Mouse (Mus musculus) heart, embryonic 10.5 days (tissue): ENCODE measurements at regions not wholly inside any gene's neighbourhood (a gene's known extent, or its start where the extent isn't known, plus 50 kb on each side); places are given as distances from the start of the nearest gene placed in this dataset.

Source experiments
- DNase-seq: peaks from one replicate; pipeline ENCODE4 v3.0.0-alpha.2; 2017; ENCODE audit warnings: low spot score
- H3K27ac ChIP-seq: fragments of 300-500 bp; sonication (generic); 2 replicates; pipeline ENCODE4 v1.5.1; 2016; ENCODE audit warnings: mild to moderate bottlenecking
- H3K27me3 ChIP-seq: fragments of 300-500 bp; sonication (generic); 2 replicates; pipeline ENCODE4 v1.6.1; 2016; ENCODE audit warnings: mild to moderate bottlenecking; ENCODE audit not compliant: poor library complexity, insufficient read depth, severe bottlenecking
- H3K36me3 ChIP-seq: fragments of 300-500 bp; sonication (generic); 2 replicates; pipeline ENCODE4 v1.6.1; 2016; ENCODE audit warnings: mild to moderate bottlenecking, moderate library complexity
- H3K4me1 ChIP-seq: fragments of 300-500 bp; sonication (generic); 2 replicates; pipeline ENCODE4 v1.6.1; 2016; ENCODE audit warnings: mild to moderate bottlenecking
- H3K4me3 ChIP-seq: fragments of 300-500 bp; sonication (generic); 2 replicates; pipeline ENCODE4 v1.5.1; 2016; ENCODE audit warnings: mild to moderate bottlenecking, moderate library complexity
- H3K9me3 ChIP-seq: fragments of 300-500 bp; sonication (generic); 2 replicates; pipeline ENCODE4 v1.6.1; 2016; ENCODE audit warnings: mild to moderate bottlenecking, moderate library complexity
- WGBS: fragments of 180-500 bp; shearing (Covaris S2); methylation state at CpG from one replicate; pipeline ENCODE4 v1.1.7; 2016; 5-methylcytosine and 5-hydroxymethylcytosine counted together

DNA sequence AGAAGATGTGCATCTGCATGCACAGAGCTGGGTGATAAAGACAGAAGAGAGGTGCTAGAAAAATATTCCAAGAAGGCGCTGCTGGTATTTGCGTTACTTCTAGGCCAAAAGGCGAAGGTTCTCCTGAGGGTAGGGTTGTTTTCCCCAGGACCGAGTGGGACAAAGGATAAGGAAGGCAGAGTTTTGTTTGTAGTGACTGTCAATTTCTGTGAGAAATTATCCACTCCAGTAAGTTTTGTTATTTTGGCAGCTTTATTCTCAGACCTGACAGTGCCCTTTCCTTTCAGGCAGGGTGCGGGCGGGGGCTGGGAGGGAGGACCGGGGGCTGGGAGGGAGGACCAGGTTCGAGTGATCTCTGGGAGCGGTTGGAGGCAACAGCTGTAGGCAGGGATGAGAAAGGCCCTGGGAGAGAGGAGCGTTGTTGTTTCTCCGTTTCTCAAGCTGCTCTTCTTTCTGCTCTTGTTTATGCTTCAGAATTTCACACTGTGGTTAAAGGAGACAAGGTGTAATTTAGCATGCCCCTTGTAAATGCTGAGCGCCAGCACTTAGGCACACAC is 211.2 kb upstream of the Cited2 start:
- WGBS: 48% methylated on average over 12 of the region's 12 CpGs
- H3K36me3 ChIP-seq: no peaks in the 10 kb centered on the region
- H3K4me3 ChIP-seq: no peak overlapping the region
- H3K27me3 ChIP-seq: no peaks in the 10 kb centered on the region
- peak overlapping the region; percentile 29; the same call in 1 of the 2 replicates for H3K27ac ChIP-seq
- no peaks in the 10 kb centered on the region for H3K9me3 ChIP-seq
- no peak for DNase-seq
- peaks cover 6% of the 10 kb centered on the region; the same call in 1 of the 2 replicates for H3K4me1 ChIP-seq

DNA sequence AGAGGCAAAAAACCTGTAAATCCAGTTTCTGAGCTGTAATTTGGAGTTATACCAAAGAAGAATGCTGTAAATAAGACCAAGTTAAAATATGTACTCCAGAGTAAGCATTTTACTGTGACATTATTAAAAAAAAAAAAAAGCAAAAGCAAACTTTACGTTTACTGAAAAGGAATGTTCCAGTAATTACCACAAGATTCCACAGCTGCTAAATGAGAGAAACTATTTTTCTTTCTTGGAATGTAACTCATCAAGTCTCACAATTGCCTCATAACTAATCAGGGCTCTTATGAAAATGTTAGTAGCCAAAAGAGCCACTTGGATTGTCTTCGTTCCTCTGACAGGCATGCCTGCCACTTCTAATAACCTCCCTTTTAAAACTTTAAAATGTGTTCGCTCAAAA is 210.5 kb upstream of the Cited2 start:
- 78% methylated on average over 3 of the region's 3 CpGs for WGBS
- peaks cover 6% of the 10 kb centered on the region; the same call in 1 of the 2 replicates for H3K4me1 ChIP-seq
- H3K27ac ChIP-seq: no peak overlapping the region
- no peak overlapping the region for H3K4me3 ChIP-seq
- H3K27me3 ChIP-seq: no peaks in the 10 kb centered on the region
- H3K36me3 ChIP-seq: no peaks in the 10 kb centered on the region
- no peak for DNase-seq
- H3K9me3 ChIP-seq: no peaks in the 10 kb centered on the region

DNA sequence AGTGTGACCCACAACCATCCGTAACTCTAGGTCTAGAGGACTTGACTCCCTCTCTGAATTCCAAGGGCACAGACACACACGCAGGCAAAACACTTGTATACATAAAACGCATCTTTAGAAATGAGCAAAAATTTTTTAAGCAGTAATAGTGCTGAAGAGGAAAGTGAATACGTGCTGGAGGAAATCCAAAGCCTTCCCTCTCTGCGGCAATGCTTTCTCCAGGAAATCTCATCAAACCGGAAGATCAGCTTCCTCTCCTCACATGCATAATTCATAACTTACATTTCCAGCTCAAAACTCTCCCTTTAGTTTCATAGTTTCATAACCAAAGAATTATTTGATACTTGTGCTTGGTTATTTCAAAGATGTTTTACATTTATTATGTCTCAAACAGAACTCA is 209.3 kb upstream of the Cited2 start:
- Histone ChIP-seq H3K9me3 (no peaks in the 10 kb centered on the region), H3K27ac (no peak overlapping the region), H3K4me1 (peaks cover 6% of the 10 kb centered on the region; the same call in 1 of the 2 replicates), H3K36me3 (no peaks in the 10 kb centered on the region), H3K27me3 (no peaks in the 10 kb centered on the region), H3K4me3 (no peak overlapping the region)
- 91% methylated on average over 6 of the region's 6 CpGs for WGBS
- DNase-seq: no peak

DNA sequence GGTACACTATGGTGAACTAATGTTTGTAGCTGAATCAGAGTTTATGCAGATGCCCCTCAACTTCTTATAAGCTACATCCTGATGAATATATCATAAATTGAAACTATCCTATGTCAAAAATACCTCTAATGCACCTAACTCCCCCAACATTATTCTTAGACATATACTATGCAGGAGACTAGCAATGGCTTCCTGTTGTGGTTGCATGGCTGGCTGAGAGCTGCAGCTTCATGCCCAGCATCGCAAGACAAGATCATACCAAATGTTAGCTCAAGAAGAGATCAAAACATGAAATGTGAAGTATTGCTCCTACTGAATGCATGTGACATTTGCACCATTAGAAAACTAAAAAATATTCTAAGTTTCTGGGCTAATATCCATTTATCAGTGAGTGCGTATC is 206.9 kb upstream of the Cited2 start:
- Histone ChIP-seq H3K4me1 (peaks cover 6% of the 10 kb centered on the region; the same call in 1 of the 2 replicates), H3K4me3 (no peak overlapping the region), H3K9me3 (no peaks in the 10 kb centered on the region), H3K27me3 (no peaks in the 10 kb centered on the region), H3K27ac (no peak overlapping the region), H3K36me3 (no peaks in the 10 kb centered on the region)
- 90% methylated on average over 2 of the region's 2 CpGs for WGBS
- no peak for DNase-seq

DNA sequence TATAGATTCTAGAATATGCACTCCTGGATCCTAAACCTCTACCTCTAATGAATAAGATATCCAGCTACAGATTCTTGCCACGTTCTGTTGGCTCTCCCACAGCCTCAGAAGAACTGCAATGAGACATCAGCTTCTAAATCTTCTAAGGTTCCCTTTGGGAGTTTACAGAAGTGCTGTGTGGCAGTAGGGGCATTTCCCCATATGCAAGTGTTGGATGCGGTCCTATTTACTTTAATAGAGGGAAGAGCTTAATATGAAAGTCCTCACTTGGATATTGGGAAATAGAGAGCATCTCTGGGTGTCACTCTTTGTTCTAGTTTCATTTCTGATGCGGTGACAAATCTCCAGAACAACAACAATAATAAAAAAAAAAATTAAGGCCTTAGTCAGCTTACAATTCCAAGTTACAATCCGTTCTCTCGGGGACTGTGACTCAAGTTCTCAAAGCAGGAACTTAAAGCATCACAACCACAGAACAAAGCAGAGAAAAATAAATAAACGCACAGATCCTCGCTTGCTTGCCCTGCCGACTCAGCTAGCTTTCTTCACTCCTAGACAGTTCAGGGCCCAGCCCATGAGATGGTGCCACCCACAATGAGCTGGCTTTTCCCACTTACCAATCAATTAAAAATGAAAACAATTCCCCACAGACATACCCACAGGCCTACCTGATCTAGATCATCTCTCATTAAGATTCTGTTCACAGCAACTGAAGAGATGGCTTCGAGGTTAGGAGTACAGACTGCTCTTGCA is 204.4 kb upstream of the Cited2 start:
- no peak for DNase-seq
- no peak overlapping the region for H3K27ac ChIP-seq
- no peak overlapping the region for H3K4me3 ChIP-seq
- no peaks in the 10 kb centered on the region for H3K36me3 ChIP-seq
- H3K4me1 ChIP-seq: no peaks in the 10 kb centered on the region
- H3K27me3 ChIP-seq: no peaks in the 10 kb centered on the region
- WGBS: 61% methylated on average over 9 of the region's 9 CpGs
- no peaks in the 10 kb centered on the region for H3K9me3 ChIP-seq

DNA sequence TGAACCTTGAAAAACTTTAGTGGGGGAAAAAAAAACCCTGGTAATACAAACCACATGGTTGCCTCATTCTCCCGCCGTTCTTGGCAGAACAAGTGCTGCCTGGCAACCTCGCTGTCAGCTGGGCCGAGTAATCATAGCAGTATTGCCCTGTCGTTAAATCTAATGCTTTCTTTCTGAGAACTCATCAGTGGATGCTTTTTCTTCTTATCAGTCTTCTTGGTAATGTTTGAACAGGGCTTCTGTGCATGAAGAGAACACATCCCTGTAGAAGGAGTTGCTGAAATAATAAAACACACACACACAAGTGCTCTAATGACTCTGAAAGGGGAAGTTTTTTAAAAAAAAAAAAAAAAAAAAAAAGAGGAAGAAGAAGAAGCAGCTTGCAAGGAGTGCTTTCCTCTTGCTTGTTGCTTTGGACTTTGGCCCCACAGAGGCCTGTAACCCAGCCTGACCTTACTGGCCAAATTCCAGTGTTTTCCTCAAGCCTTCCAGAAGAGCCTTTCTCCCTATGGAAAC is 200.9 kb upstream of the Cited2 start:
- H3K4me1 ChIP-seq: no peaks in the 10 kb centered on the region
- DNase-seq: no peak
- H3K4me3 ChIP-seq: no peak overlapping the region
- no peaks in the 10 kb centered on the region for H3K36me3 ChIP-seq
- H3K9me3 ChIP-seq: no peaks in the 10 kb centered on the region
- H3K27me3 ChIP-seq: no peaks in the 10 kb centered on the region
- 49% methylated on average over 5 of the region's 5 CpGs for WGBS
- H3K27ac ChIP-seq: no peak overlapping the region

DNA sequence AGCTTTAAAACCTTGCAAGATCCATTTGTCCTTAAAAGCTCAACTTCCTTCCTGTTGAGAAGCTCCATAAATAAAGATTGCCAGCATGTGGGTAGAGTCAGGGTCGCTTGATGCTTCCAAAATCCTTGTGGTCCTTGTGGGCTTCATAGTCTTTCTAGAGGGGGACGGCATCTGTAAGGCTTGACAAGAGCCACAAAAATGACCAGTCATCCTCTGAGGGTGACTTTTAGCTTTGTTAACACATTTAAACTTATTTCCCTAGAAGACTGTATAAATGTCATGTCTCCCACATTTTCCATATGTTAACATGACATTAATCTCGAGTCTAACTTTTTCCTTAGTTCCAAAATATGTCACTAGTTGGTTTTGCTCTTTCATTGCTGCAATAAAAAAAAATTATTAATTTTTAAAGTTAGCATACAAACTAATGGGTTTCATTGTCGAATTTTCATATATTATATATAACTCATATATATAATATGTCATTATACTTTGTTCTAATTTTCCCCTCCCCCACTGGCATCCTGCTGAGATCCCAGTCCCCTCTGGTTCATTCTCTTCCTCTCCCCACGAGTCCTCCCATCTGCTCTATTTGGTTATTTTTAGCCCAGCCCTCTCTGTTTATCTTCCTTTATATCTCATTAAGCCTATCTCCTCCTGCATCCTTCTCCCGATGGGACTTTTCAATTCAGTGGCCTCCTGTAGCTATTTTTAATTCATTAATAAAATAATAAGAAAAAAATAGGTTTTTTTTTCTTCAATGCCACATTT is 199.3 kb upstream of the Cited2 start:
- no peaks in the 10 kb centered on the region for H3K27me3 ChIP-seq
- DNase-seq: no peak
- no peak overlapping the region for H3K4me3 ChIP-seq
- no peaks in the 10 kb centered on the region for H3K4me1 ChIP-seq
- no peaks in the 10 kb centered on the region for H3K36me3 ChIP-seq
- H3K9me3 ChIP-seq: no peaks in the 10 kb centered on the region
- WGBS: 63% methylated on average over 6 of the region's 6 CpGs
- H3K27ac ChIP-seq: no peak overlapping the region

DNA sequence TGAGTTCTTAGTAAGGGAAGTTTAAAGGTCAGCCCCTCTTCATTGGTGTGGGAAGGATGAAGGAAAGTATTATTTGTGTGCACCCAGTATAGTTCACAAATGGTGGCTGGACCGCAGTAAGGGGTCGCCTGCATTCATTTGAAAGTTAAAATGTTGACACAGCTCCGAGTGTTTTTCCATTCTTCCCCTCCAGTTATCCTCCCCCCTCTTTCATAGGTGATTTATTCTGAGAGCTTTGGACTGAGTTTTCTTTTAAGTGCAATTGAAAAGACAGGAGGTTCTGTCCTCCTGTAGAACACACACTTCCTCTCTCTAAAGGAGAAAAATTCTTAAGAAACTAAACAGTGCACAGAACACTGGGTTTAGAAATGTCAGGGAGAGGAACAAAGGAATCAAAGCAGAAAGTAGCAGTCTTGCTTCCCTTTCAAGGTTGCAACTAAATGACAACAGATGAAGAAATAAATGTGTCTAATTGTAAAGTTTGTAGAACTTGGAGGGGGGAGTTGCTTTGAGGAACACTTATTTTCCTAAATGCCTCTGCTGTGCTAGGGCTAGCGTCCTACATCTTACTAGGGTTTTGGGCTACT is 195.8 kb upstream of the Cited2 start:
- no peak overlapping the region for H3K27ac ChIP-seq
- whole genome bisulfite sequencing: 75% methylated on average over 4 of the region's 4 CpGs

DNA sequence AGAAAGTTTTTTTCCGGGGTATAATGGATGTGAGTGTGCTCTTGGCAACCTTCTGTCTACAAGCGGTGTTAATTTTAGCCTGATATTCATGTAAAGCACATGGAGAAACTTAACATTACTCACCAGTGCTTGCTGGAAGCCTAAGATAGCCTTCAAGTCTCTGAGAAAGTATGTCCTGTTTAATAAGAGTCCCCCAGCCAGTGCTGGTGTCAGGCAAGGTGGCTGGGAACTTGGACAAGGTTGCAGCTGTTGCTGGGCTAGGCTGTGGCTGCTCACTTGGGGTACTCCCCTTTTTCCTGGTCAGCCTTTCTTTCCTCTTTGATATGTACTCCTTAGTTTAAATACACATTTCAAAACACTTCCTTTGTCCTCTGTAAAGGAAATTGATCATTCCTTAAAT is 194.9 kb upstream of the Cited2 start:
- no peak overlapping the region for H3K4me3 ChIP-seq
- H3K27ac ChIP-seq: no peak overlapping the region
- no peaks in the 10 kb centered on the region for H3K36me3 ChIP-seq
- H3K27me3 ChIP-seq: no peaks in the 10 kb centered on the region
- H3K4me1 ChIP-seq: no peaks in the 10 kb centered on the region
- 78% methylated on average over 2 of the region's 2 CpGs for WGBS
- no peak for DNase-seq
- no peaks in the 10 kb centered on the region for H3K9me3 ChIP-seq

More for the DNA sequence above, 195.8 kb upstream of the Cited2 start:
- Histone ChIP-seq H3K4me3 (no peak overlapping the region), H3K4me1 (no peaks in the 10 kb centered on the region), H3K9me3 (no peaks in the 10 kb centered on the region), H3K27me3 (no peaks in the 10 kb centered on the region), H3K36me3 (no peaks in the 10 kb centered on the region)
- no peak for DNase-seq

DNA sequence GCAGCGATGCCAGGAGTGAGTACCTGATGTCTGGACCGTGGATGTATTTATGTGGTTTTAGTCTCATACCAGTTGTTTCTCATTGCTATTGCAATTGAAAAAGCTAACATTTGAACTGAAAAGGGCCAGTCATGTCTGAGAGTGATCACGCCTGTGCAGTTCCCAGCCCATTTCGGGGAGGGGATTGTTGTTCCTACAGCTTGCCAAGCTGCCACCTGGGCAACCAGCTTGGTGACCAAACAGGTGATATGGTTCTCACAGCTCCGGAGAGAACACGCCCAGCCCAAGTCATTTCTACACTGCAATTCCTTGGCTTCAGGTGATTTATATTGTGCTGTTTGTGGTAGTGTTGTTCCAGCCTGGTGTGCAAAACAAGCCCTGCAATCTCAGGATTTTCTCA is 194.2 kb upstream of the Cited2 start:
- Histone ChIP-seq H3K27ac (no peak overlapping the region), H3K4me1 (no peaks in the 10 kb centered on the region), H3K4me3 (no peak overlapping the region), H3K9me3 (no peaks in the 10 kb centered on the region), H3K27me3 (no peaks in the 10 kb centered on the region), H3K36me3 (no peaks in the 10 kb centered on the region)
- WGBS: 82% methylated on average over 6 of the region's 6 CpGs
- no peak for DNase-seq

DNA sequence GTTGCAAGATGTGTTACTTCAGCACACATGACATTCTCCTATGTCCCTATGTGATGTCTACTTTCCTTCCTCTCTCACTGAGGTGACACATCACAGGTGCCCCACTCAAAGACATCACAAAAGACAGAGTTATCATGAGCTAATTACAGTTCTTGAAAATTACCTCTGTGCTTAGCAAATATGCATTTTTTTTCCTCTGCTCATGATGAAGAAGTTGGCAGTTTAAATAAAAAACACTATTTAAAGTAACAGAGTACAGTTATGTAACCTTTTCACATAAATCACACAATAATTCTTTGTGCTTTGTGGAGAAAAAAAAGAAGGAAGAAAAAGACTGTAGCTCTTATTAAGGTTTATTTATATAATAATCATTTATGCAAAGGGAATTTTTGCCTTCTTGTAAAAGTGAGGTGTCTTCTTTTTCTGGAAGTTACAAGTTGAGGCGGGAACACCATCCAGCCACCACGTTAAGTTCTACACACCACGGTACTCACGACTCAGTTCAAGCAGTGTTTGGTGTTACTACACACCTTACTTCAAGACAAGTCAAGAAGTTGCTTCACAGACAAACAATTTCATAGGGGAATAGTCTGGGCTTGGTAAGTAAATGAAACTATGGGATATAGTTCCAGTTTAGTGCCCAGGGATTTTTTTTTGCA is 193.0 kb upstream of the Cited2 start:
- Histone ChIP-seq H3K27me3 (no peaks in the 10 kb centered on the region), H3K4me3 (no peak overlapping the region), H3K36me3 (no peaks in the 10 kb centered on the region), H3K27ac (no peak overlapping the region), H3K4me1 (no peaks in the 10 kb centered on the region), H3K9me3 (no peaks in the 10 kb centered on the region)
- DNase-seq: no peak
- 87% methylated on average over 4 of the region's 4 CpGs for WGBS

DNA sequence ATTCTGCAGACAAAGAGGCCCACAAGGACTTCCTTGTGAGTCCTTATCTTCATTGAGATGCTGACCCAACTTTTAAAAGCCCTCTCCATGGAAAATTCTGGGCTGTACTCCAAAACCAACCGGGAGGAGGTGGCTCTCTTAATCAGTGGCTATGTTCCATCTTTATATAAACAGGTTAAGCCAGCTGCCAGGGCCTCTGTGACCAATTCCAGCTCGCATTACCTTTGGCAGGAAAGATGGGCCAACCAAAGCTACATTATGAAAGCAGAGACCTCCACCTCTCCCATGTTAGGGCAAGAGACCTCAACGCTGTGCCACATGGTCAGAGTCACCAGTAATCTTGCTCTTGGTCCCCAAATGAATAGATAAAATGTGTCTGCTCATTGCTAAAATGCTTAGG is 192.0 kb upstream of the Cited2 start:
- DNase-seq: no peak
- Histone ChIP-seq H3K4me3 (no peak overlapping the region), H3K9me3 (no peaks in the 10 kb centered on the region), H3K27me3 (no peaks in the 10 kb centered on the region), H3K27ac (no peak overlapping the region), H3K36me3 (no peaks in the 10 kb centered on the region), H3K4me1 (no peaks in the 10 kb centered on the region)
- WGBS: 68% methylated on average over 3 of the region's 3 CpGs
